ENCODE assay signal across 27 mouse cellular contexts in genomic region chr2:126572747-126573146, GRCm38 (mm10). TPM values are rescaled to one million over a fixed set of nuclear protein-coding genes. Genes with fewer than 3 reads are reported as not detected.
"Had no signal": no experiment of that assay in that cellular context is flagged by ENCODE, and none has a peak within 500 bp of the region (broad histone marks: within the 10 kb centered on the region; RNA-seq: fewer than 3 reads in every experiment).

No protein-coding gene starts in this region.

- DNase-seq: heart, postnatal 10 days; heart, postnatal 14 days; heart, postnatal 36 days; heart, postnatal 4 days; kidney, adult 18-20 months; kidney, adult 9 months; kidney, postnatal 4 days; layer of hippocampus, adult 9-11 months; layer of hippocampus, postnatal 36 days had no signal

- H3K27ac ChIP-seq: heart, embryonic 10.5 days; heart, embryonic 13.5 days; heart, embryonic 15.5 days; hindbrain, embryonic 10.5 days; hindbrain, embryonic 12.5 days; hindbrain, embryonic 13.5 days; hindbrain, embryonic 14.5 days; hindbrain, embryonic 15.5 days; hindbrain, postnatal 0 days; intestine, embryonic 15.5 days; kidney, embryonic 15.5 days; kidney, postnatal 0 days; layer of hippocampus, adult 2 months had no signal

- H3K4me2 ChIP-seq: heart, embryonic 11.5 days; heart, embryonic 12.5 days; heart, embryonic 13.5 days; heart, embryonic 15.5 days; hindbrain, embryonic 12.5 days; hindbrain, embryonic 13.5 days; hindbrain, embryonic 14.5 days; hindbrain, embryonic 15.5 days; intestine, embryonic 15.5 days; kidney, embryonic 15.5 days had no signal

- ATAC-seq: hindbrain, embryonic 16.5 days; hindbrain, postnatal 0 days; inflammation-experienced regulatory T-cells, adult 6 months; intestine, embryonic 15.5 days; intestine, embryonic 16.5 days had no signal

- H3K4me3 ChIP-seq: heart, embryonic 10.5 days; heart, embryonic 12.5 days; heart, embryonic 13.5 days; heart, embryonic 15.5 days; hindbrain, embryonic 10.5 days; hindbrain, embryonic 12.5 days; hindbrain, embryonic 13.5 days; hindbrain, embryonic 15.5 days; intestine, embryonic 15.5 days; kidney, embryonic 15.5 days; layer of hippocampus, adult 2 months had no signal

- H3K9ac ChIP-seq: heart, embryonic 12.5 days; heart, embryonic 13.5 days; heart, embryonic 15.5 days; hindbrain, embryonic 12.5 days; hindbrain, embryonic 13.5 days; hindbrain, embryonic 14.5 days; hindbrain, embryonic 15.5 days; intestine, embryonic 15.5 days; kidney, embryonic 15.5 days had no signal

- H3K4me1 ChIP-seq: heart, embryonic 10.5 days; heart, embryonic 12.5 days; heart, embryonic 13.5 days; heart, embryonic 15.5 days; hindbrain, embryonic 10.5 days; hindbrain, embryonic 12.5 days; hindbrain, embryonic 13.5 days; hindbrain, embryonic 15.5 days; intestine, embryonic 15.5 days; kidney, embryonic 15.5 days had no signal

- H3K36me3 ChIP-seq: heart, embryonic 10.5 days; heart, embryonic 12.5 days; heart, embryonic 13.5 days; heart, embryonic 15.5 days; hindbrain, embryonic 10.5 days; hindbrain, embryonic 12.5 days; intestine, embryonic 15.5 days; kidney, embryonic 15.5 days had no signal

- H3K27me3 ChIP-seq: heart, embryonic 12.5 days; heart, embryonic 15.5 days; hindbrain, embryonic 12.5 days; hindbrain, embryonic 13.5 days; hindbrain, embryonic 15.5 days; intestine, embryonic 15.5 days; kidney, embryonic 15.5 days had no signal

- H3K9me3 ChIP-seq: heart, embryonic 10.5 days; hindbrain, embryonic 15.5 days; intestine, embryonic 15.5 days had no signal

RNA-seq across cellular contexts. Expression of gene Slc27a2, which starts 20.5 kb away (rescaled TPM):
- total RNA-seq: heart, postnatal 4 days had no signal
- polyA plus RNA-seq: inflammation-experienced regulatory T-cells, adult 6 months had no signal
